13 mouse cellular contexts compared by ENCODE assay signal in genomic region chr1:136866481-136867092, GRCm38 (mm10).
A peak's percentile ranks its signal among the peaks of the same experiment; 100 is the strongest.
DNase-seq lines count a peak whose midpoint lies in the region; ATAC-seq and TF ChIP-seq lines count a peak whose summit lies in the region.
"Had no signal": no experiment of that assay in that cellular context is flagged by ENCODE, and none has a peak within 500 bp of the region (broad histone marks: within the 10 kb centered on the region; RNA-seq: fewer than 3 reads in every experiment).

No protein-coding gene starts in this region.

- H3K36me3 ChIP-seq in midbrain, postnatal 0 days (ENCODE audit: insufficient read depth, low read length): no peaks in the 10 kb centered on the region
- H3K36me3 ChIP-seq in midbrain, embryonic 13.5 days: no peaks in the 10 kb centered on the region
- no peaks in the 10 kb centered on the region for H3K36me3 ChIP-seq in forebrain, embryonic 13.5 days (ENCODE audit: poor library complexity, severe bottlenecking)
- H3K36me3 ChIP-seq: embryonic facial prominence, embryonic 12.5 days; heart, embryonic 15.5 days; limb, embryonic 15.5 days; midbrain, embryonic 12.5 days had no signal

- no peak for ATAC-seq in midbrain, postnatal 0 days (ENCODE audit: low FRiP score)
- no peak for ATAC-seq in midbrain, embryonic 13.5 days
- ATAC-seq in forebrain, embryonic 13.5 days: no peak

- H3K4me2 ChIP-seq in midbrain, postnatal 0 days (ENCODE audit: low read depth, low read length, poor library complexity, severe bottlenecking): no peak overlapping the region
- no peak overlapping the region for H3K4me2 ChIP-seq in midbrain, embryonic 13.5 days (replicated peaks)
- no peak overlapping the region for H3K4me2 ChIP-seq in forebrain, embryonic 13.5 days
- H3K4me2 ChIP-seq: embryonic facial prominence, embryonic 12.5 days; heart, embryonic 15.5 days; limb, embryonic 15.5 days; midbrain, embryonic 12.5 days had no signal

- intact Hi-C loops in left cerebral cortex, postnatal 4 days (cut with DNase I): no loop called here

- H3K9ac ChIP-seq in midbrain, postnatal 0 days (replicated peaks; ENCODE audit: low read length, poor library complexity, severe bottlenecking): no peak overlapping the region
- no peak overlapping the region for H3K9ac ChIP-seq in midbrain, embryonic 13.5 days (replicated peaks)
- H3K9ac ChIP-seq in forebrain, embryonic 13.5 days: no peak overlapping the region
- H3K9ac ChIP-seq: embryonic facial prominence, embryonic 12.5 days; heart, embryonic 15.5 days; limb, embryonic 15.5 days; midbrain, embryonic 12.5 days had no signal

- TF ChIP-seq CTCF in midbrain, postnatal 0 days (IDR thresholded peaks at IDR 0.05): peak; percentile 46

- WGBS in midbrain, postnatal 0 days: 77% methylated on average over 9 of the region's 9 CpGs
- 68% methylated on average over 9 of the region's 9 CpGs for WGBS in midbrain, embryonic 13.5 days
- WGBS in forebrain, embryonic 13.5 days: 75% methylated on average over 9 of the region's 9 CpGs

- no peak overlapping the region for H3K27ac ChIP-seq in midbrain, postnatal 0 days (ENCODE audit: low read depth, low read length)
- no peak overlapping the region for H3K27ac ChIP-seq in midbrain, embryonic 13.5 days
- no peak overlapping the region for H3K27ac ChIP-seq in forebrain, embryonic 13.5 days
- H3K27ac ChIP-seq: embryonic facial prominence, embryonic 12.5 days; heart, embryonic 15.5 days; limb, embryonic 15.5 days; midbrain, embryonic 12.5 days had no signal

- H3K4me3 ChIP-seq in midbrain, postnatal 0 days (ENCODE audit: low read depth, low read length): no peak overlapping the region
- H3K4me3 ChIP-seq in midbrain, embryonic 13.5 days (replicated peaks): no peak overlapping the region
- no peak overlapping the region for H3K4me3 ChIP-seq in forebrain, embryonic 13.5 days
- H3K4me3 ChIP-seq: embryonic facial prominence, embryonic 12.5 days; heart, embryonic 15.5 days; limb, embryonic 15.5 days; midbrain, embryonic 12.5 days had no signal

- no peaks in the 10 kb centered on the region for H3K9me3 ChIP-seq in midbrain, postnatal 0 days (ENCODE audit: low read length)
- no peaks in the 10 kb centered on the region for H3K9me3 ChIP-seq in midbrain, embryonic 13.5 days
- no peaks in the 10 kb centered on the region for H3K9me3 ChIP-seq in forebrain, embryonic 13.5 days (replicated peaks)
- H3K9me3 ChIP-seq: embryonic facial prominence, embryonic 12.5 days; heart, embryonic 15.5 days; limb, embryonic 15.5 days; midbrain, embryonic 12.5 days had no signal

- peak; percentile 14 to 34 for DNase-seq in cerebellum, postnatal 14 days
- no peak for DNase-seq in cerebellum, adult 11 months
- no peak for DNase-seq in midbrain, postnatal 0 days (ENCODE audit: low spot score)
- DNase-seq in induced T-regulatory cell, adult 2 months (ENCODE audit: low read depth): peak; percentile 39
- DNase-seq in thymus, postnatal 14 days: peak; percentile 24
- DNase-seq in left cerebral cortex, postnatal 4 days: no peak
- DNase-seq: adrenal gland, postnatal 25 days had no signal

- no peaks in the 10 kb centered on the region for H3K4me1 ChIP-seq in midbrain, postnatal 0 days (ENCODE audit: insufficient read depth, low read length)
- H3K4me1 ChIP-seq in midbrain, embryonic 13.5 days (replicated peaks): 0 out of 2 replicates have a peak, but pooled peaks cover 3% of the 10 kb centered on the region
- no peaks in the 10 kb centered on the region for H3K4me1 ChIP-seq in forebrain, embryonic 13.5 days
- H3K4me1 ChIP-seq: limb, embryonic 15.5 days; midbrain, embryonic 12.5 days had no signal

- H3K27me3 ChIP-seq in midbrain, postnatal 0 days (ENCODE audit: insufficient read depth, low read length): no peaks in the 10 kb centered on the region
- no peaks in the 10 kb centered on the region for H3K27me3 ChIP-seq in midbrain, embryonic 13.5 days
- H3K27me3 ChIP-seq in forebrain, embryonic 13.5 days: no peaks in the 10 kb centered on the region
- H3K27me3 ChIP-seq: embryonic facial prominence, embryonic 12.5 days; heart, embryonic 15.5 days; limb, embryonic 15.5 days; midbrain, embryonic 12.5 days had no signal

Comparison
In these comparisons a context has a peak if more than half of its experiments do, and no peak if none do; other contexts are left out.
1. DNase-seq: peak in cerebellum, postnatal 14 days (2 of 2), induced T-regulatory cell, adult 2 months (single experiment) and thymus, postnatal 14 days (single experiment); none in cerebellum, adult 11 months (single experiment), midbrain, postnatal 0 days (single experiment) and left cerebral cortex, postnatal 4 days (single experiment).